Mouse (Mus musculus) frontal cortex, adult (tissue): ENCODE measurements around the gene Pde4d.

Experiments
- ATAC-seq: cut with Nextera tagmentation; 2 replicates; pipeline ENCODE4 v1.9.2; 2017; ENCODE audit warnings: mild to moderate bottlenecking, moderate library complexity, mixed read lengths; ENCODE audit not compliant: low TSS enrichment

The Pde4d gene

DNA sequence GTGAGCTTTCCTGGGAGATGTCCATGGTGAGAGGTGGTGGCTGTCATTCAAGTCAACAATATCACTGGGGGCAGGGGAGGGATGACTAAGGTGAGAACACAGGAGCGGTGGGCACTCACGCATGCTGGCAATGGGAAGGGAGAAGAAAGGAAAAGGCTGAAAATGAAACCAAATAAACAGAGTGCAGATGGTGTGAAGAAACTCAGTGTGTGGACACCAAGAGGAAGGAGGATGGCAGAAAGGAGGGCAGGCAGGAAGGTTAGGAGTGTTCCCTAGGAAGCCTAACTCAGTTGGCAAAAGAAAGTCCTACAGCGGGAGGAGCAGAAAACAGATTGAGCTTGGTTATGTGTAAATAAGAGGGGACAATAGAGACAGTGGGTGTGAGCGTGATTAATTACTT lies 1107.1 kb downstream of the Pde4d start:
- ATAC-seq, result no peak

DNA sequence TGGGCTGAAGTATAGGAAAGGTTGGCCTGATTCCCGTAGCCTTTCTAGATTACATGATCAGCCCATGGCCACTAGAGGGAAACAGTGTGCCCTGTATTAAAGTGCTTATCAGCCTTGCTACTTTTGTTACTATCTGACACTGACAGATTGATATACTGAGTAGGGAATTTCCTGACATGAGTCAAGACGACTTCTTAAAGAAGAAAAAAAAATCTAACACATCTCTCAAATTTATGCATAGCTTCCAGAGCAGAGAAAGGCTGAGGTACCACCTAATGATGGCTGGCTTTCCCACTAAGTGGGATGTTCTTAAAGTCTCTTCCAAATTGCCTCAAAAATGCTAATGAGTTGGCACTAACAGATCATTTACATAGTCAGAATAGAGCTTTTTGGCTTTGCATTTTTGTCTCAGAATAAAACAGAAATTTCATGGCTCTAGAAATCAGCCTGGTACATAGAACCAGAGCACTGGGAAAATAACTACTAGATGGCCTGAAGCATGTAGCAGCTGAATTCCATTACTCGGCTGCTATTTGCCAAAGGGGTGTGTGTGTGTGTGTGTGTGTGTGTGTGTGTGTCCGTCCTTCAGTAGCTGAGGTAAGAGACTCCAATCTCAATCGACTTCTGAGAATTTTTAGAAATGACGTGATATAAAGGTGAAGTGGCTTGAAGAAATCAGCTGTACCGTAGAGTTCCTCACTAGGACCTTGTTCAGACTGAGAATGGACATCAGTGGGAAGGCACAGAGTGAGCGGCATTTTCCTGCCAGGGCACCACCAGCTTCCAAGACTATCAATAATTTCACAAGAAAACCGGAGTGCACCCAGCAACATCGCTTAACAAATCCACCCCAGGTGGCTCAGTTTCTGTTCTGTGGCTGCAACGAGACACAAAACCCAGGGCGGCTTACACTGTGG lies 1108.9 kb downstream of the Pde4d start:
- peak; percentile 93 for ATAC-seq

DNA sequence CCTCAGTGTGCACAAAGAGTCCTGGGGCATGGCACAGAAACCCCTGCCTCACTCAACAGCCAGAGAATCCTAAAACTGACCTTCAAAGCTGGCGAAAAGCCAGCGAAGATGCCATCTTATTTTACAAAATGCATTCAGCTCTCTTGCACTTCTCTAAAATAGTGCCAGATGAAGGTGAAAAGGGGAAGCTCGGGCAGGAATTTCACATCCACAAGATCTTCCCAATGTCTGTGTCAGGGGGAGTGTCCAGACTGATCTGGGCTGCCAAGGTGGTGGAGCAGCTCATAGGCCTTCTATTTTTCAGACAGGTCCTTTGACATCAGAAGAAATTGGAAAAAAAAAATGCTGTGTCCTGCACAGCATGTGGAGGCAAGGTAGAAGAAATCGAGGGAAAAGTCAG lies 1110.5 kb downstream of the Pde4d start:
- no peak for ATAC-seq

DNA sequence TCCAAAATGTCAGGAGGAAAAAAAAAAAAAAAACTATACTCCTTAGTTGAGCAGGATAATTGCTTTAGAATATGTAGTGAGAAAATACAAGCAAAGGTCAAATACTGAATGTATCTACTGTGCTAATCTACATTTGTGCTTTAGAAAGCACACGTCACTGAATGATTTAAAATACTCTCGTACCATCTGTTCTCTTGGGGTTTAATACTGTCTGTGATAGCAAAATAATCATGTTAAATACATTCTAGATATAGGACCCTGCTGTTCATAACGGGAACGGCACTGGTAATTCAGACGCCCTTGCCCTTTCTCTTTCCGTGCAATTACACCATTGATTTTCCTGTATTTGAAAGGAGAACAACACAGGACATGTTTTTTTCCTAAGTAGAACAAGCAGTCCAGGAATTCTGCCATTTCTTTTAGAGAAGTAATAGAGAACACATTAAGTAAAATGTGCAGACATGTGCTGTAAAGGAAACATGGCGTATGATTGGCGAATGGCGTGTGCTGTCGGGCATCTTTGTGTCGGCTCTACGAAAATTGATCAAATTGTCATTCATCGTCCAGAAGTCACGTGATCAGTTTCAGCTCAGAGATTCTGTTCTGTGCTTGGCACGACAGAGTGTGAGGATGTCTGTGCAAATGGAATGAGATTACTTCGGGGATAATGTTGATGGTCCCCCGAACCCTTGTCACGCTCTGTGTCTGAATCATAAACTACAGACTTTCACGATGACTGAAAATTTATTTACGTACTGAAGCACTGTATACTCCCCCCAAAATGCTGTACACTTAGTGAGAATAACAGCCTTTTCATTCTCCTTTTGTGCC lies 1119.1 kb downstream of the Pde4d start:
- ATAC-seq, result peak; percentile 64

DNA sequence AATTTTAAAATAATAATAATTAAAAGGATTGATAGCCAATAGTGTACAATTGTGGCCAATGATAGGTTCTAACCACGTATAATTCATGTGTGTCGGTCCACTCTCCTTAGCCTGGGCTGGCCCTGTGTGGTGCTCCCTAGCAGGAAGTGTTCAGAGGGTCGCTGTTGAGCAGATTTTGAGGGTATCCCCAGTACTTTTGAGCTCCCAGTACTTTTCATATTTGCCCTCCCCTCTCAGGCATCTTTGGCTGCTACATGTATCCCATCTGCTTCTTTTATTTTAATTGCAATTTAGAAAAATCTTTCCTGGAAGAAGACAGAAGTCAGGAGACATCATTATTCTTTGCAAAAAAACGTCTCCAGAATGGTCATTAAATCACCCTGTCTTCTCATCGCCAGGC lies 1119.7 kb downstream of the Pde4d start:
- peak; percentile 36; the same call in 1 of the 2 replicates for ATAC-seq

DNA sequence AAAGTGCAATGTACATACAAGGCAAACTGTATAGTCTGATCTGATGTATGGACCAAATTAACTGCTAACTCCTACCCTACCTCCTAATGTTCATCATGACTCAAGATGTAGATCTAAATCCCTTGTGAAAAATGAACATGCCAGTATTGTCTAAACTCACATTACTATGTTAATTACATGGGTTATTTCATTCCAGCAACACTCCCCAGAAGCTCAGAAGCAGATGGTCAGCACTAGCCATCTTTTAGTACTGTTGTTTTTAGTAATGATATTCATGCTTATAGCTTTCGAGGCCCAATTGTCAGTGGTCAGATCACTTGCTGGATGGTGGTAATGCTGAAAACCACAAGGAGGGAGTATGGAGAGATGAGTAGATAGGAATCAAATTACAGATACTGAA lies 1127.0 kb downstream of the Pde4d start:
- ATAC-seq, result no peak

DNA sequence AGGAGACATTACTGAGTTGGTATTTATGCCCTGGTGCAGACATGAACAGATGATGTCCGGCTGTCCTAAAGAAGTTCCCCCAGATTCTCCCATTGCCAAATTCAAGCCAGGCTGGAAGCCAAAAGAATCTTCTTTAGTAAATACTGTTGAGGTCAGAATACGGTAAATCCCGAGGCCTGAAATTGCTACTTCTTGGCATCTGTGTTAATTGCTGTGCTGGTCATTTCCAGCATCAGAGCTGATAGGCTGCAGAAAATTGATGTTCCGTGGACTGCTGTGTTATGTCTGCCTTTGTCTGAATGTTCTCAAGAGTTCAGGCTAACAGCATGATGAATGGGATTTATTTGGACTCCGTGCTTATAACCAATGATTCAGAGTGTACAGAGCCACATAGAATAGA lies 1127.7 kb downstream of the Pde4d start:
- ATAC-seq, result no peak

DNA sequence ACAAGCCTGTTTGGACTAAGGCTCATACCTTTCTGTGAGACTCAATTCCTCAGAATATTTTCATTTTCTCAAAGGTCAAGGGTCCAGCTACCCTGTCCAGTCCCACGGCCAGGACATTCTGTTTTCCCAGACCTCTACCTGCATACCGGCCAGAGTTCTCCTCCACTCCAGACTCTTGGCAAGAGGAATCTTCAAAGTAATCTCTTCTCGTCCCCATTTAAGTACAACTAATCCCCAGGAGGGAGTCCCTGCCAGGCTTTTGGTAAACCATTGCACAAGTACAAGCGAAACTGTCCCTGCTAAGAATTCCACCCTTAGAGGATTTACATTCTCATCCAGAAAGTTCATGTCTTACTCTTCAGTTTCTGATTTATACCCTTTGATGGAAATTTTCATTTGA lies 1128.2 kb downstream of the Pde4d start:
- no peak for ATAC-seq

DNA sequence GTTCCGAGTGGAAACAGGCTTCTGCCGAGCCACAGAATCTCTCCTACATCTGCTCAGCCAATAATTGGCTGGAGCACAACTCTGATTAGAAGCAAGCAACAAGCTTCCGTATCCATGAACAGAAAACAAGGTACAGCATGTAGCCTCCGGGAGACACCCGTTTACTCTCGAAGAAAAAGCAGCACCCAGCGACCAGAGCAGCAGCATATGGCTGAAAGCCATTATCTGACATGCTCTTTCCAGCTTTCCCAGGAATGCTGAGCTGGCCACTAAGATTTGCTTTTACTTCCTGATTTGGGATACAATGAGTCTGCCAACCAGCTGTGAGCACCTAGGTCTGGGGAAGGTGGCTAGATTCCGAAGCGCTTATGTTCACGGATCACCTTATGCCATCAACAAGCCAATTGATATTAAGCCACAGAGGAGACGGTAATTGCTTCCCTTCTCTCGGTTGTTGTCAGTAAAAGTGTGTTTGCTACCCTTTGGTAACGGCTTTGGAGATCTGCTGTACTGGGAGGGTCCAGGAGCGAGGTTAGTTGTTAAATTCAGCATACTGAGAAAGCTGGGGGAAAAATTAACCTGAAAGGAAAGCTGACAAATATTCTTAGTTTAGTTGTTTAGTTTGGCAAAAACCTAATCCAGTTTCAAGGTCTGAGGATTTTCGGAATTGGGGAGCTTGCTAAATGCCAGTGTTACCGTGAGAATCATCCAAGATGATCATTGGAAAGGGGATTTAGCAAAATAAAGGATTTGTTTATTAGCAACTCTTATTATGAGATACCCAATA lies 1131.7 kb downstream of the Pde4d start:
- ATAC-seq, result no peak; the same call in 1 of the 2 replicates

DNA sequence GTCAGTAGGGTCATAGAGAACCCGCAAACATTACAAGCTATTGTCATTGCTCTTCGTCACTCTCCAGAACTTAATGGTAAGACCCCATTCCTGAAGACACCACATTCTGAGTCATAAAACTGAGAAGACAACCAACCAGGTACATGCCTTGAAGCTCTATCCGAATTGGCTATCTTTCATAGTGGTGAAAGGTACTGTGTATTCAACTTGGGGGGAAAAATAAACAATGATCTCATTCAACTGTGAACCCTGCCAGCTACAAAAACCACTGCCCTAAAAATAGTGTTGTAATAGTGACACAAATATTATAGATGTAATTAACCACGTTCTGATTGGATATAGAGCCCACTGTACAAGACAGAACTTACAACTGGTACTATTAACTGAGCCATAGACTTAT lies 1140.3 kb downstream of the Pde4d start:
- ATAC-seq, result no peak

DNA sequence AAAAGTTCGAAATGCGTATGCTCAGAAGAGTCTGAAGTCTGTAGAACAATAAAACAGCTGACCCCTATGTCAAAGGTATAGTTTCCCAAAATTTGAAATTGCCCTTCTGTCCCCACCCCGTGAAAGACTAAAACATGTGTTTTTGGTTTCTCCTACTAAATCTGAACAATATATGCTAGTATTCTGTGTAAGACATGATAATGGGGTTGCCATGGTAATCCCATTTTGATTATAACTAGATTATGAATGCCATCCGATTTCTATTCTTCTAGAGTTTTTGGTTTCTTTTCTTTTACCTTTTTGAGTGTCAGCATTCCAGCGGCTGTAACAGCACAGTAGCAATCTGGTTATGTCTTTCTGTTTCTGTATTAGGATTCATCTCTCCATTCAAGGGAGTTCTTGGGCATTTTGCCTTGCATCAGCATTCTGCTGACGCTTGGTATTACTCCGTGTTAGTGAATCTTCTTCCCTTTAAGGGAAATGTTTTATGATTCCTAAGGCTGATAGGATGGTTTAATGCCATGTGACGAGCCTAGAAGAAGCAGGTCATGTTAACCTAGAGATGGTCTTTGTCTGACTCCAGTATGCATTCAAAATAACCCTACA lies 1142.5 kb downstream of the Pde4d start:
- peak; percentile 62 for ATAC-seq

DNA sequence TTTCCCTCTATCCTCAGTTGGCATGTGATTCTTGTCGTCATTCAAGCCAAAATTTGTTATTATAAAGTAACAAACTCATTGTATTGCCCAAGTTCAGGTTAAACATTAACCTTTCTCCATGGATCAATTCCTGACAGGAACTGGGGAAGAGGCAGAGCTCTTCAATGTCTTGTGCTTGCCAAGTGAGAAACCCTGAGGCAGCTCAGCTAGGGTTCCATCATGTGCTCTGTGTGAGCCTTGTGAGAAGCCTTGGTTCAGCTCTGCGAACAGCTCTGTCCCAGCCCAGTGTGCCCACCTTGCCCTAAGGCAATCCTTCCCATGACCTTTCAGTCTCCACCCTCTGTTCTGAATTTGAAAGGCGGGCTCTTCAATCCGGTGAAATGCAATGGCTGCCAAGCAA lies 1150.0 kb downstream of the Pde4d start:
- ATAC-seq, result no peak

DNA sequence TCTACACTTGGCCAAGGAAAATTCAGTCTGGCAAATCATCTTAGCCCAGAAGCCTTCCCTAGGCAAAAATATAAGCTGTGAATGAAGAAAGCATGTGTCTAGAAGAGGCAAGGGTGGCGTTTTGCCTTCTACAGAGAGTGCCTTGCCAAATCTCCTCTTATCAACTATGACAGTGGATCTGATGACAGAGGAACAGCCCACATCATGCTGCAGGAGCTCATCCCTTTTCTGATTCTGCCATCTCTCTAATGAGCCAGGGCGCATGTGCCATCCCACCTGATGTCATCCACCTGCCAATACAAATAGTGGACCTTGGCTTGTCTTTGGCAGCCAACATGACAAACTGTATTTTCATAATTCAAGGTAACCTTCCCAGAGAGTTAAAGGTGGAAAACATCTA lies 1154.3 kb downstream of the Pde4d start:
- peak; percentile 44; the same call in 1 of the 2 replicates for ATAC-seq

DNA sequence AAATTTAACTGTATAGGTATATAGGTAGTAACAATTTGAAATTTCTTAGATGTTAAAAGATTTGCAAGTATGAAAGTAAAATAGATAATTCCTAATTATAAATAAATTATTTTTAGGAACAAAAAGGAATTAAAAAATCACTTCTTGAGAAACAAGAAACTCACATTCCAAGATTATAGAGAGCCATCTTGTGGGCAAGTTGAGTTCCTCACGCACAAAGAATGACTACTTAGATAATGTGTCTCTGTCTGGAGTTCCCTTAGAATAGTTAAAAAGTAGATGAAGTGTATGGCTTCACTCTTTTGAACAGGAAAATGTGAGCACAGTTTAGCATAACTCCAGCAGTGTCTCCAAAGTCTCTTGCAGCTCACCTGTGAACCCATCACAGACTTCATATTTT lies 1155.4 kb downstream of the Pde4d start:
- ATAC-seq, result 0 out of 2 replicates have a peak, but pooled peaks have one; percentile 35

DNA sequence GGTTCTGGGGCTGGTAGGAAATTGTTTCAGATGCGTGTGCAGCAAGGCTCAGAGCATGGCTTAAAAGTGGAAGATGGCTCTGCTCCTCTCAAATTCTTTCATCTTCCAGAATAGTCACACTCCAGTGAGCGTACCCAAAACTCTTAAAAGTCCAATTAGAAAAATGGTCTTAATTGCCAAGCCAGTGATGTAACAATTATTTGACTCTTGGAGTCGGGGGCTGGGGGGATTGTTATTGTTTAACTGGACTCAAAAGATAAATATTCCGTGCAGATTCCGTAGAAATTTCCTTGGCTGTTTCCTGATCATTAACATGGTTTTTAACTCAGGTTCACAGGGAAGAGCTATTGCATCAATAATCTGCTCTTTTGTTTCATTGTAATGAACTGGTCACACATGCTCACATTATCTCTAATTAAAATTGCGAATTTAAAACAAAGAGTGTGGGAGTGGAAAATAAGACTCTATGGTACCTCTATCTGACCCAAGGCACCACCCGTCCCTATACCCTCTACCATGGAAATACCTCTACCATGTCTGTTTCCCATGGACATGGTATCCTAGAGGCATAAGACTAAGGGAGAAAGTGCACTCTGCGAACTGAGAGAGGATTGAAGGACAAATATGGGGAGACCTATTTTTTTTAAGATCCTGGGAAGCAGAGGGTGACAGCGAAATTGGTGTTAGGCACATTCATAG lies 1159.5 kb downstream of the Pde4d start:
- ATAC-seq, result 0 out of 2 replicates have a peak, but pooled peaks have one; percentile 10

DNA sequence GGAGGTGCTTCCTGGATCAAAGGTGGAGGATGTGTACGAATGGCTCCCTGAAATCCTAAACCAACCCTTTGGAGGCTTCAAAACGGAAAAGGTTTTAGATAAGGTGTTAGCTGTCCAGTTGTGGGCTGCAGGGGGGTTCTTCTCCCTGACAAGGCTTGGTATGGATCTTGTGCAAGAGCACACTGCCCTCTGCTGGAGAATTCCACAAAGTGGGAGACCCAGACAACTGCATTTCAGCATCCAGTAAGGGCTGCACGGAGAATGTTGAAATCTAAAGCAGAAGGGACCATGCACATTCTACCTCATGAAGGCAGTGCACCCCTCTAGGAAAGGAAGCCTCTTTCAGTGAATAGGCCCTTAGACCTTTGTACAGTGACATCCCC lies 1160.0 kb downstream of the Pde4d start:
- ATAC-seq, result peak; percentile 93

DNA sequence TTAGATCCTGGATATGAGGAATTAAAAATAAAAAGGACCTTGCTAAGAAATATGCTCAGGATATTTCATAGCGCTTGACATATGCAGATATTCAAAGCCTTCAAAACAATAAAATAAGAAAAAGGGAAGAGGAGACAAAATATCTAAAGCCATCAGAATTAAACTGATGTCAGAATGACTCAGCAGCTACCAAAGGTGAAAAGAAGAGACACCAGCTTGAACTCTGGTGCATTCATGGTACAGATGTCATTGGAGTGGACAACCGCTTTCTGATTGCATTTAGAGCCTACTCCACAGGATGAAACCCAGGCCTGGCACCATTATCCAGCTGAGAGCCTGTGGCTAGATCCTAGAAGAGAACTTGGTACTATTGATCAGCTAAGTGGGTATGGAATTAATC lies 1161.0 kb downstream of the Pde4d start:
- no peak for ATAC-seq

DNA sequence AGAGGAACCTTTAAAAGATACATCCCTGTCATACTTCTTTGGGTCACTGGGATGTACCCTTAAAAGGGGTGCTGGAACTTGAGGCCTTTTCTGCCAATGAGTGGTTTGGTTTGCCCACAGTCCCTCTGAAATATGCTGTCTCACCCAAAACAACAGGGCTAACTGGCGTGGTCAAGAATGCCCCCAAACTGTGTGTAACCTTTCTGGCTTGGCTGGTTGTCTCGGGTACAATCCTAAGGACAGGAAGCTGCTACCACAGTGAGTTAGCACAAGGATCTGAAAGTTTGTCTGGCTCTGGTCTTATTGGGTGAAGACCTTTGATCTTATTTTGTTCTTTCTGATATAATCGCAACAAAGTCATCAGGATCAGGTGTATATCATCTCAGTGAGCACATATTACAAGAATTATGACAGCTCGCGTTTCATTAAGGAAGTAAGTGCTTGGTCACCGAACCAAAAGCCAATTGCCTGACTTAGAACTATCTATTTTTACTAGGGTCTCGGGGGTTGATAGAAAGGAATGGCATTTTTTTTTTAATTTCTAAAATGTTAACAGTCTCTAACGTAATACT lies 1165.6 kb downstream of the Pde4d start:
- ATAC-seq, result no peak

DNA sequence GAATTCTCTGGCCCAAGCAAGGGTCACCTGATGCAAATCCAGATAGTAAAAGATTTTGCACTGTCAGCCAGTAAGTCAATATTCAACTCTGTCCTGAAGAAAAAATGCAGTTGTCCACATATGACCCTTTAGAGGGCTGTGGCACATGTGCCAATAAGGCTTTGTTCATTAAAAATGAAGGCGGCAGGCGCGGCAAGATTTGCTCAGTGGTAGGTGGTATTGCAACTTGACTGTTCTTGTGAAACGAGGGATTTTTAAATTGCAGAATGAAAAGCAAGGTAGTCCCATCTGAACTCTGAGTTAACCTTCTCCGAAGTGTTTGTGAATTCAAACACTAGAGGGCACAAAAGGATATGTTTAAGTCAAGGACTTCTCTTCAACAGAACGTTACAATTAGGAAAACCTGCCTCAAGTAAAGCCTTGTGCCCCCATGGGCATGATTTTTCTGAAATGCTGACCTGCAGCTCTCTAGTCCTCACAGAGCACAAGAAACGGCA lies 1166.1 kb downstream of the Pde4d start:
- ATAC-seq, result peak; percentile 77

DNA sequence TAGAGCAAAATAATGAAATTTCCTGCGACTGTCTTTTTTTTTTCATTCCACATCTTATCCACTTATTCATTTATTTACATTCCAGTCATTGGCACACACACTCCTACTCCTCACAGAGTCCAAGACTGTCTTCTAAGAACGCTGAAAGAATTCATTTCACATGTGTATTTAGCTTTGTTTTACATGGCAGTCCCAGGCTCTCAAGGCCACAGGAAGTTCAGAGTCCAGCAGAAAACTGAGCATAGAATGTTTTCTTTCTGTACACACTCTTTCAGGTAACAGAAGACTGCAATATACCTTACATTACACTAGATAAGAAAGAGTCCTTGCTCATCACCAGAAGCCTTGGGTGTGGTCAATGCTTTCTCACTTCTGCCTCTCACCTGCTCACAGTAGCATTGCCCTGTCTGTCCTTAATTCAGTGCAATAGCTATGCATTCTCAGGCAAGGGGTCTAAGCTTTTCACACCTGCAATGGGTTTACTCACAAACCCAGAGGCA lies 1169.5 kb downstream of the Pde4d start:
- no peak for ATAC-seq
